Mouse (Mus musculus) heart, embryonic 16.5 days (tissue): ENCODE data around the gene Ptbp1. TPM values are rescaled to one million over a fixed set of nuclear protein-coding genes. Genes with fewer than 3 reads are reported as not detected.
A peak's percentile ranks its signal among the peaks of the same experiment; 100 is the strongest.

ENCODE experiments used
- ATAC-seq: fragments of 200-750 bp; cut with Nextera tagmentation; replicated peaks from 2 replicates; pipeline ENCODE4 v1.8.0; 2017; ENCODE audit warnings: moderate number of reproducible peaks; ENCODE audit not compliant: insufficient read depth, low FRiP score; ENCODE audit errors: extremely low read depth
- H3K27ac ChIP-seq: fragments of 300-500 bp; sonication (generic); 2 replicates; pipeline ENCODE4 v1.5.1; 2014; ENCODE audit warnings: mild to moderate bottlenecking, low read length, control low read depth, moderate library complexity
- H3K27me3 ChIP-seq: fragments of 300-500 bp; sonication (generic); 2 replicates; pipeline ENCODE4 v1.6.1; 2014; ENCODE audit warnings: low read length, mixed read lengths; ENCODE audit not compliant: control insufficient read depth, insufficient read depth
- H3K36me3 ChIP-seq: fragments of 300-500 bp; sonication (generic); 2 replicates; pipeline ENCODE4 v1.6.1; 2014; ENCODE audit not compliant: control insufficient read depth, insufficient read depth
- H3K4me1 ChIP-seq: fragments of 300-500 bp; sonication (generic); 2 replicates; pipeline ENCODE4 v1.6.1; 2014; ENCODE audit warnings: low read length, mixed read lengths; ENCODE audit not compliant: control insufficient read depth, insufficient read depth
- H3K4me2 ChIP-seq: fragments of 300-500 bp; sonication (generic); 2 replicates; pipeline ENCODE4 v1.6.1; 2014; ENCODE audit warnings: low read depth, mild to moderate bottlenecking, control low read depth, low read length
- H3K4me3 ChIP-seq: fragments of 300-500 bp; sonication (generic); 2 replicates; pipeline ENCODE4 v1.5.1; 2014; ENCODE audit warnings: mild to moderate bottlenecking, control low read depth, low read length
- H3K9ac ChIP-seq: fragments of 300-500 bp; sonication (generic); 2 replicates; pipeline ENCODE4 v1.6.1; 2014; ENCODE audit warnings: low read length, control low read depth
- H3K9me3 ChIP-seq: fragments of 300-500 bp; sonication (generic); replicated peaks from 2 replicates; pipeline ENCODE4 v1.6.1; 2016; ENCODE audit warnings: low read length; ENCODE audit not compliant: control insufficient read depth
- WGBS: fragments of 180-500 bp; shearing (Covaris S2); extraction: QIAGEN DNeasy Blood & Tissue Kit; methylation state at CpG from one replicate; pipeline ENCODE4 v1.1.7; 2014; 5-methylcytosine and 5-hydroxymethylcytosine counted together
- polyA plus RNA-seq: library from polyadenylated mRNA; unstranded; fragments of >200 nt; fragmentation: Nextera tagmentation; extraction: Ambion mirVana; gene quantifications from 2 replicates; pipeline ENCODE4 v1.2.1, GENCODE M21; 2015

Ptbp1 gene
- polyA plus RNA-seq, 1 experiment from 2014 or later, result 146 TPM

DNA sequence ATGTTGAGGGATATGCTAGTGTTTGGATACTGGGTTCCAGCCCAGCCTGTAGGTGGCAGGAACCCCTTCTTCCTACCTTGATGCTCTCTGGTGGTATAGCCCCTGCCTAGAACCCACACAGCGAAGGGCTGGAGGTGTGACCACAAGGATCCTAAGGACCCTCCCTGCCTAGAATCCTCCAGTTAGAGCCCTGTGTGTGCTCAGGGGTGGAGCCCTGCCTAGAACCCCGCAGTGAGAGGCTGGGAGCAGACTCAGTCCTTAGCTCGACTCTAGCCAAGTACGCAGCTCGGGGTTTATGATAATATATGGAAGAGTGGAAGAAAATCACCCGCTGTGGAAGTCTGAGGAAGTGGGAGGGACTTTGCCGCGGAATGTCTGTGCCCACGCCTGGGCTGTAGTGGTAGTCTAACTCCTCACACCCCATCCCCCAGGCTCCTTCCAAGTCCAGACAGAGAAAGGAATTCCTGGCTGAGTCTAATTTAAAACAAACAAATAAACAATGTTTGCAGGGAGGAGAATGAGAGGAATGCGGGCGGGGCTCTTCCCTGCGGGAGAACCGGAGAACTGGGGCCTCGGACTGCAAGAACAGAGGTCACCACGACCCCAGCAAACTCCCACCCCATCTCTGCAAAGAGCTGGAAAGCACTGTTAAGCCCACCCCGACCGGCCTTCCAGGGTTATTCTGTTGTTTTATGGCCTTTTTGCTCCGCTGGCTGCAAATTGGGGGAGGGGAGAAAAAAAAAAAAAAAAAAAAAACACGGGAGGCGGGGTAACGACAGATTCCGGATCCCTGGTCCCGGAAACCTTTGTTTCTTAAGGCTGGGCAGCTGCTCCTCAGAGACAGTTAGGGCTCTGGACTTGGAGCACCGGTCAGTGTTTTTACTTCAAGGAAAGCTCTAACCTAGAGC lies 13.3 kb upstream of the Ptbp1 start:
- Histone ChIP-seq H3K4me1 (peaks cover 16% of the 10 kb centered on the region), H3K36me3 (no peaks in the 10 kb centered on the region), H3K9ac (peak overlapping the region; percentile 74), H3K4me3 (peak overlapping the region; percentile 54), H3K9me3 (no peaks in the 10 kb centered on the region), H3K27me3 (no peaks in the 10 kb centered on the region), H3K4me2 (peak overlapping the region; percentile 81), H3K27ac (peak overlapping the region; percentile 91)
- under 1% methylated on average over 24 of the region's 24 CpGs for WGBS
- peak; percentile 86 for ATAC-seq

DNA sequence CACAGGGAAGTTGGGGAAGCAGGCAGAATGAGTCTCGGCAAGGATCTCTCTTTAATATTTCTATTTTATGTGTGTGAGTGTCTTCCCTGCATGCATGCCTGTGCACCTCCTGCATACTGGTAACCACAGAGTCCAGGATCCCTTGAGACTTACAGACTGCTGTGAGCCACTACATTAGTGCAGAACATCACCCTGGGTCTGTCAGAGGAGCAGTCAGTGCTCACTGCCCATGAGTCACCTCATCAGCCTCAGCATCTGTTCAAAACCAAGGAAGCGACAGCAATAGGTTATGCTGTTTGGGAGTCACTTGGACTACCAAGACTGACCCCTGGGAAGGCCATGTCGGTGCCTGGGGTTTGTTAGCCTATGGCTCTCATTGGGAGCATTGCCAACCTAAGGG lies 11.9 kb upstream of the Ptbp1 start:
- Histone ChIP-seq H3K27ac (peak overlapping the region; percentile 27; the same call in 1 of the 2 replicates), H3K9me3 (no peaks in the 10 kb centered on the region), H3K36me3 (no peaks in the 10 kb centered on the region), H3K4me2 (no peak overlapping the region), H3K9ac (no peak overlapping the region; the same call in 1 of the 2 replicates), H3K4me1 (peaks cover 16% of the 10 kb centered on the region), H3K27me3 (no peaks in the 10 kb centered on the region), H3K4me3 (no peak overlapping the region)
- no peak for ATAC-seq
- 62% methylated on average over 3 of the region's 3 CpGs for WGBS

DNA sequence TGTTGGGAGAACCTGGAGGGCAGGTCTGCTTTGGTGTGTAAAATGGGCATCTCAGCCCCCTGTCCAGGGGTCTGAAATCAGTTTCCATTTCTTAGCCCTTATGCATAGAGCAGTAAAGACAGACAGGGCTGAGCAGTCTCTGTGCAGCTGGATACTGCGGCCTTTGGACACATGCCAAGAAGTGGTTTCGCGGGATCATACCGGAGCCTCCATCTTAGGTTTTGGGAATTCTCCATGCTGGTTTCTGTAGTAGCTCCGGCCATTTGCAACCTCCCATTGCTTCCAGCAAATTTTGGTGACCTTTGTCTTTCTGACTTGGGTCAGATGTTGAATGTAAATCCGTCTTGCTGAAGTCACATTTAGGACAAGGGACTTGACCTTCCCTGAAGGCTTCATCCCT lies 10.8 kb upstream of the Ptbp1 start:
- Histone ChIP-seq H3K9me3 (no peaks in the 10 kb centered on the region), H3K9ac (peak overlapping the region; percentile 29; the same call in 1 of the 2 replicates), H3K27ac (no peak overlapping the region), H3K36me3 (no peaks in the 10 kb centered on the region), H3K4me1 (peaks cover 16% of the 10 kb centered on the region), H3K27me3 (no peaks in the 10 kb centered on the region), H3K4me2 (no peak overlapping the region), H3K4me3 (no peak overlapping the region)
- ATAC-seq, result no peak
- WGBS, result 54% methylated on average over 6 of the region's 6 CpGs

DNA sequence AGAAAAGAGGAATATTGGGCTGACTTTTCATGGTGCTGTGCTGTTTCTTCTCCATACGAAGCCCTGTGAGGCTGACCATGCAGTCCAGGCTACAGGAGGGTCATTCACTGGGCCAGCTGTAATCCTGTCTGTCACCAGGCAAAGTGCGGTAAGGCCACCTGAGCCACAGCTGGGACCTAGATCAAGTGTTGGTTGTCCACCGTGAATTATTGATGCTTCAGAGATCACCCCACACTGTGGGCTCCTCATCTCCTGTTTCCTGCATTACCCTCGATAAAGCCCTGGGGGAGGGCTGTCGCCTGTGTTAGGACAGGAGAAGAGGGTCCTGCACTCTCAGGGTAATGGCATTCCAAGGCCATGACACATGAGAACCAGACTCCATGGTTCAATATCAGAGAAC lies 7.7 kb upstream of the Ptbp1 start:
- Histone ChIP-seq H3K9ac (no peak overlapping the region), H3K27me3 (no peaks in the 10 kb centered on the region), H3K4me2 (no peak overlapping the region), H3K36me3 (no peaks in the 10 kb centered on the region), H3K4me1 (peaks cover 25% of the 10 kb centered on the region), H3K9me3 (no peaks in the 10 kb centered on the region), H3K4me3 (no peak overlapping the region), H3K27ac (no peak overlapping the region)
- no peak for ATAC-seq
- WGBS, result 45% methylated on average over 5 of the region's 5 CpGs

DNA sequence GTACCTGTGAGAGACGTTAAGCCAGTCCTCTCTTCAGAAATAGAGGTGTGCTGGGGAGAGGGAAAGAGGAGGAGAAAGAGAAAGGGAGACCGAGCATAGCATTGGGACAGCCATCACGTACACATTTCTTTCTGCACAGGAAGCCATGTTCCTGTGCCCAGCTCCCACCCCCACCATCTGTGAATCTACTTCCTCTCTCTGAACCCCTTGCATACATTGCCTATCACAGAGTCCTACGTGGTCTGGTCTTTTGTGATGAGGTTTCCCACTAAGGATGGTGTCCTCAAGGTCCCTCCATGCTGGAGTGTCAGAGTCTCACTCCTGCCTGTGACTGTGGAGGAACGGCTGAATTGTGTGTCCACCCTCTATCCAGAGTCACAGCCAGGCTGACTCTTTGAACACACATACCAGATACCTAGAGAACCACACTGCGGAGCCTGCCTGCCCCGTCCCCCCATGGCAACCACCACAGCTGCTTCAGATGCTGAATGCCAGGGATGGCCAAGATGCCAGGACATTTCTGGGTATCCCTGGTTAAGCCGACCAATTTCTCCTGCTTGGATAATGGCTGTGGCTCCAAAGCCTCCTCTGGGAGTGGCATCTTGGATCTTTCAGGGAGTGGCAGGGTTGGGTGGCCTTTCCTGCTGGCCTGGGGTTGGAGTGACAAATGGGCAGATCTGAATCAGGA lies 4.1 kb upstream of the Ptbp1 start:
- H3K9ac ChIP-seq, result no peak overlapping the region

DNA sequence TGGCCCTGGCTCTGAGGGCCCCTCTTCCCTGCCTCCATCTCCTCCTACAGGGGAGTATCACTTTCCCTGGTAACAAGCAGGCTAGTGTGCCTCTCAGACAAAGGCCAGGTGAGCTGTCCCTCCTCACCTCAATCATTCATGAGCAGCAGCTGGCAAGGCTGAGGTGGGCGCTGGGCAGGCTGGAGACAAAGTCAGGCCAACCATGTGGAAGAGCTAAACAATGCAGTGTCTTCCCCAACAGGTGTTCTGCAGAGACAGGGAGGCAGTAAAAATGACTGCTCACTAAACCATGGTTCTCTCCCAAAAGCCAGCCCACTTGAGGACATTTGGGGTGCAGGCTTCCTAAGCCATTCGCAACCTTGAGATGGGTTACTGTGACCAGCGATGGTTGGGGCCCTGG lies 2.6 kb upstream of the Ptbp1 start:
- Histone ChIP-seq H3K27ac (peak overlapping the region; percentile 99), H3K36me3 (peaks cover 4% of the 10 kb centered on the region; the same call in 1 of the 2 replicates), H3K4me2 (peak overlapping the region; percentile 68), H3K4me3 (no peak overlapping the region), H3K9me3 (no peaks in the 10 kb centered on the region), H3K9ac (peak overlapping the region; percentile 75), H3K27me3 (no peaks in the 10 kb centered on the region), H3K4me1 (peaks cover 37% of the 10 kb centered on the region)
- ATAC-seq, result no peak
- 64% methylated on average over 3 of the region's 3 CpGs for WGBS

More for the DNA sequence above, 4.1 kb upstream of the Ptbp1 start:
- ATAC-seq, result no peak
- no peak overlapping the region for H3K4me2 ChIP-seq
- peaks cover 28% of the 10 kb centered on the region for H3K4me1 ChIP-seq
- peak overlapping the region; percentile 51 for H3K27ac ChIP-seq
- H3K4me3 ChIP-seq, result no peak overlapping the region
- H3K9me3 ChIP-seq, result no peaks in the 10 kb centered on the region
- H3K36me3 ChIP-seq, result no peaks in the 10 kb centered on the region
- H3K27me3 ChIP-seq, result no peaks in the 10 kb centered on the region
- 66% methylated on average over 8 of the region's 8 CpGs for WGBS

DNA sequence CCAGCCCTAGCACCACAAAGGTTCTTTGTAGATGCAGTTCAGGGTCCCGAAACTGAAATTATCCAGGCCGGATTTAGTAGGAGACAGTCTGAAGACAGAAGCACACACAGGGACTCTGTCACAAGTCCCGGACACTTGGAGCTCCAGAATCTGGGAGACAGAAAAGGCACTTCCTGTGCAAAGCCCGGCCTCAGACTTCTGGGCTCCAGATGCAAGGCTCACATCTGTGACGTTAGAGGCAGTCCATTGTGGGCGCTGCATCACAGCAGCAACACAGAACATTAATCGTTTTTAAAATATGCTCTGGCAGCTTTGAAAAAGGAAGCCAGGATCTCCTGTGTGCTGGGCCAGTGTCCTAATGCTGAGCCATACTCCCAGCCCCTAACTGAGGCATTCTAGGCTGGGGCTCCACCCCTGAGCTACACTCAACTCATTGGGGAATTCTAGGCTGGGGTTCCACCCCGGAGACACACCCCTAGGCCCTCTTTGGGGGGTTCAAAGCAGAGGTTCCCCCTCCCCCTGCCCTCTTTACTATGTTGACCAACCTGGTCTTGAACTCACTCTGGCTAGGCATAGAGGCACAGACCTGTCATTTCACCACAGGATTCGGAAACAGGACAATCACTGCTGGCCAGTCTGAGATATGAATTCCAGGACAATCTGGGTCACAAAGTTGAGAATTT lies 2.0 kb upstream of the Ptbp1 start:
- peaks cover 43% of the 10 kb centered on the region for H3K4me1 ChIP-seq
- peak overlapping the region; percentile 52 for H3K4me3 ChIP-seq
- peak overlapping the region; percentile 75 for H3K9ac ChIP-seq
- no peaks in the 10 kb centered on the region for H3K9me3 ChIP-seq
- WGBS, result 36% methylated on average over 9 of the region's 9 CpGs
- ATAC-seq, result no peak
- H3K27me3 ChIP-seq, result no peaks in the 10 kb centered on the region
- peak overlapping the region; percentile 99 for H3K27ac ChIP-seq
- peaks cover 4% of the 10 kb centered on the region; the same call in 1 of the 2 replicates for H3K36me3 ChIP-seq
- peak overlapping the region; percentile 68 for H3K4me2 ChIP-seq

DNA sequence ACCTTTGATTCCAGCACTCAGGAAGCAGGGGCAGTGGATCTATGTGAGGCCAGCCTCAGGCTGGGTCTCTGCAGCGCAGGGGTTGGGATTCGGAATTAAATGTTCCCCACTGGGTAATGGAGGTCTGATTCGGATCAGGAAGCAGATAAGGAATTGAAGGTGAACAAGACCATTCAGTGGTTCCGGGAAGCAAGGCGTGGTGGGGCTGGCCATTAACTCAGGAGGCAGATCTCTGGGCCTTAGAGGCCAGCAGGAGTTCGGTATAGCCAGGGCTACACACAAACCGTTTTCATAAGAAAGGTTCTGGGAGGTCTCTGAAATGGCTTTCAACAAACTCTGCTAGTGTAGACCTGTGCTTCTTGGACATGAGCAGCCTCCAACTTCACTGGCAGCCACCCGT lies 1.4 kb upstream of the Ptbp1 start:
- no peaks in the 10 kb centered on the region for H3K9me3 ChIP-seq
- no peaks in the 10 kb centered on the region for H3K27me3 ChIP-seq
- peak overlapping the region; percentile 68 for H3K4me2 ChIP-seq
- peak overlapping the region; percentile 52 for H3K4me3 ChIP-seq
- H3K36me3 ChIP-seq, result peaks cover 4% of the 10 kb centered on the region; the same call in 1 of the 2 replicates
- H3K27ac ChIP-seq, result peak overlapping the region; percentile 99
- H3K9ac ChIP-seq, result peak overlapping the region; percentile 75
- H3K4me1 ChIP-seq, result peaks cover 49% of the 10 kb centered on the region
- no peak for ATAC-seq
- 28% methylated on average over 8 of the region's 8 CpGs for WGBS
